Mouse (Mus musculus) neutrophil, adult 5-6 weeks (primary cell): ENCODE data around the gene Pyroxd1. TPM values are rescaled to one million over a fixed set of nuclear protein-coding genes. Genes with fewer than 3 reads are reported as not detected.
A peak's percentile ranks its signal among the peaks of the same experiment; 100 is the strongest.
"Not testable (repeated sequence)": the region's sequence is repeated elsewhere in the genome, so short reads cannot be mapped to it uniquely, and the experiment has no call there.

Source experiments
- ATAC-seq: fragments of 151-379, 151-347 bp; 2 replicates; pipeline ENCODE4 v1.8.0; 2017; ENCODE audit warnings: mild to moderate bottlenecking, moderate TSS enrichment; ENCODE audit not compliant: insufficient number of reproducible peaks, poor library complexity, low FRiP score, severe bottlenecking; ENCODE audit errors: extremely low read depth
- total RNA-seq: library from RNA; stranded (forward); fragments of 200-1000 nt; gene quantifications from 2 replicates; pipeline ENCODE4 v1.2.3, GENCODE M21; 2017

Gene Pyroxd1
- 30.3 and 32.1 TPM in 2 replicates for total RNA-seq

GRCm38 (mm10) chr6:142345440-142346038, at the start of gene Pyroxd1:
Gene Pyroxd1 (plus strand): TSS chr6:142345654.
- peak; percentile 83 for ATAC-seq

- ATAC-seq: no peak
Observed at GRCm38 (mm10) chr6:142298098-142298497, 47.4 kb upstream of the Pyroxd1 start, which contains the start of gene Iapp. Gene Iapp (plus strand): TSS chr6:142298423.

- ATAC-seq: no peak
Observed at GRCm38 (mm10) chr6:142305076-142305475, 40.4 kb upstream of the Pyroxd1 start.

GRCm38 (mm10) chr6:142314285-142314684, 31.2 kb upstream of the Pyroxd1 start:
- ATAC-seq: no peak

- ATAC-seq: no peak
Observed at GRCm38 (mm10) chr6:142317106-142317505, 28.3 kb upstream of the Pyroxd1 start.

- ATAC-seq: no peak
Observed at GRCm38 (mm10) chr6:142322881-142323280, 22.6 kb upstream of the Pyroxd1 start, which contains the start of gene Slco1a5. Gene Slco1a5 (minus strand): TSS chr6:142322981.

GRCm38 (mm10) chr6:142326598-142326997, 18.9 kb upstream of the Pyroxd1 start:
- no peak for ATAC-seq

GRCm38 (mm10) chr6:142329201-142329600, 16.3 kb upstream of the Pyroxd1 start:
- ATAC-seq: no peak

GRCm38 (mm10) chr6:142338961-142339360, 6.5 kb upstream of the Pyroxd1 start:
- no peak for ATAC-seq

- ATAC-seq: no peak
Observed at GRCm38 (mm10) chr6:142339576-142339975, 5.9 kb upstream of the Pyroxd1 start.

- no peak for ATAC-seq
Observed at GRCm38 (mm10) chr6:142343561-142343960, 1.9 kb upstream of the Pyroxd1 start.

- ATAC-seq: no peak
Observed at GRCm38 (mm10) chr6:142346181-142347110, 992 bp downstream of the Pyroxd1 start.

- ATAC-seq: no peak
Observed at GRCm38 (mm10) chr6:142347431-142348385, 2.3 kb downstream of the Pyroxd1 start.

- ATAC-seq: not testable (repeated sequence)
Observed at GRCm38 (mm10) chr6:142352099-142352498, 6.6 kb downstream of the Pyroxd1 start.

GRCm38 (mm10) chr6:142357106-142357505, 11.7 kb downstream of the Pyroxd1 start:
- ATAC-seq: no peak

- no peak for ATAC-seq
Observed at GRCm38 (mm10) chr6:142362036-142362435, 16.6 kb downstream of the Pyroxd1 start.

- no peak for ATAC-seq
Observed at GRCm38 (mm10) chr6:142363019-142363576, 17.6 kb downstream of the Pyroxd1 start.

GRCm38 (mm10) chr6:142365742-142366472, 20.5 kb downstream of the Pyroxd1 start:
- ATAC-seq: no peak
